Comparison of ENCODE assay signal across 23 mouse cellular contexts in genomic region chr16:4355260-4356043, GRCm38 (mm10).
DNase-seq lines count a peak whose midpoint lies in the region; ATAC-seq and TF ChIP-seq lines count a peak whose summit lies in the region.
"Had no signal": no experiment of that assay in that cellular context is flagged by ENCODE, and none has a peak within 500 bp of the region (broad histone marks: within the 10 kb centered on the region; RNA-seq: fewer than 3 reads in every experiment).

No protein-coding gene starts in this region.

- no peak for TF ChIP-seq POLR2A in cortical plate, adult 2 months (IDR thresholded peaks at IDR 0.05; ENCODE audit: extremely low read depth, insufficient read depth, low read length)

- H3K4me3 ChIP-seq in hindbrain, embryonic 13.5 days = no peak overlapping the region
- no peak overlapping the region for H3K4me3 ChIP-seq in hindbrain, embryonic 11.5 days (ENCODE audit: low read depth, low read length)
- no peak overlapping the region for H3K4me3 ChIP-seq in cortical plate, adult 2 months (ENCODE audit: insufficient read depth, low read length)
- H3K4me3 ChIP-seq: embryonic facial prominence, embryonic 15.5 days; erythroblast, embryonic 14.5 days; forebrain, embryonic 13.5 days; heart, embryonic 15.5 days; hindbrain, embryonic 15.5 days had no signal

- WGBS in hindbrain, embryonic 13.5 days = 62% methylated on average over 4 of the region's 4 CpGs
- 56% methylated on average over 4 of the region's 4 CpGs for WGBS in hindbrain, embryonic 11.5 days

- no peak overlapping the region for H3K4me2 ChIP-seq in hindbrain, embryonic 13.5 days
- no peak overlapping the region for H3K4me2 ChIP-seq in hindbrain, embryonic 11.5 days (replicated peaks; ENCODE audit: low read depth, low read length)
- H3K4me2 ChIP-seq: embryonic facial prominence, embryonic 15.5 days; forebrain, embryonic 13.5 days; heart, embryonic 11.5 days; heart, embryonic 15.5 days; hindbrain, embryonic 15.5 days had no signal

- no peak for DNase-seq in hindbrain, embryonic 11.5 days (ENCODE audit: low spot score)
- DNase-seq in Patski (ENCODE audit: low read depth, low spot score) (peak; percentile 13), ZHBTc4 (ENCODE audit: low read depth, low spot score) (peak; percentile 44)
- DNase-seq in urinary bladder, postnatal 14 days (ENCODE audit: low spot score) = no peak
- DNase-seq in layer of hippocampus, adult 9-10 months (ENCODE audit: low spot score) = no peak
- DNase-seq: adrenal gland, adult 8-10 months; adrenal gland, postnatal 36 days; cerebellum, adult 11-12 months; cerebellum, adult 9-10 months; cerebellum, postnatal 25 days; gastrocnemius, postnatal 36 days; heart, adult 18-20 months; heart, postnatal 14 days; kidney, adult 2 months had no signal

- in situ Hi-C loops in Patski (cut with MboI; ENCODE audit: low pct_unique_long_range_greater_than_20kb) = no loop called here

- CTCF ChIA-PET in Patski (lab: Charles Lee) = interaction anchor here (1.1 to 1.3 kb wide), 2 partner anchors 13 to 134 kb away, joined by 3 to 5 read pairs; no protein-coding TSS in a partner anchor

- H3K4me1 ChIP-seq in hindbrain, embryonic 13.5 days (replicated peaks) = no peaks in the 10 kb centered on the region
- H3K4me1 ChIP-seq in hindbrain, embryonic 11.5 days (replicated peaks; ENCODE audit: control insufficient read depth, insufficient read depth, low read length) = no peaks in the 10 kb centered on the region
- peaks cover 2% of the 10 kb centered on the region; the same call in 1 of the 2 replicates for H3K4me1 ChIP-seq in cortical plate, adult 2 months (ENCODE audit: control insufficient read depth, insufficient read depth, low read length)
- H3K4me1 ChIP-seq: embryonic facial prominence, embryonic 15.5 days; heart, embryonic 15.5 days; hindbrain, embryonic 15.5 days had no signal

- TF ChIP-seq CTCF in Patski (IDR thresholded peaks at IDR 0.05) = no peak
- no peak for TF ChIP-seq CTCF in cortical plate, adult 2 months (IDR thresholded peaks at IDR 0.05; ENCODE audit: extremely low read depth, insufficient read depth, low read length)

- ATAC-seq in hindbrain, embryonic 13.5 days (ENCODE audit: low FRiP score) = no peak
- ATAC-seq in hindbrain, embryonic 11.5 days (ENCODE audit: low FRiP score) = no peak
- peak; percentile 62 for ATAC-seq in Patski
- ATAC-seq: forebrain, embryonic 13.5 days; intestine, embryonic 16.5 days had no signal

- H3K9ac ChIP-seq in hindbrain, embryonic 13.5 days = 0 out of 2 replicates have a peak overlapping the region, but pooled peaks have one; percentile 29
- no peak overlapping the region for H3K9ac ChIP-seq in hindbrain, embryonic 11.5 days (ENCODE audit: low read depth, low read length)
- H3K9ac ChIP-seq: embryonic facial prominence, embryonic 15.5 days; forebrain, embryonic 13.5 days; heart, embryonic 15.5 days; hindbrain, embryonic 15.5 days had no signal

- no peaks in the 10 kb centered on the region for H3K36me3 ChIP-seq in hindbrain, embryonic 13.5 days
- H3K36me3 ChIP-seq in hindbrain, embryonic 11.5 days (ENCODE audit: control insufficient read depth, insufficient read depth, low read length) = no peaks in the 10 kb centered on the region
- H3K36me3 ChIP-seq: embryonic facial prominence, embryonic 15.5 days; heart, embryonic 15.5 days; hindbrain, embryonic 15.5 days had no signal

- POLR2A ChIA-PET in Patski (lab: Charles Lee) = interaction anchor here (0.6 to 1.2 kb wide), 2 partner anchors 56 to 64 kb away, joined by 3 read pairs; no protein-coding TSS in a partner anchor

- no peaks in the 10 kb centered on the region for H3K9me3 ChIP-seq in hindbrain, embryonic 13.5 days
- H3K9me3 ChIP-seq in hindbrain, embryonic 11.5 days (ENCODE audit: control insufficient read depth, low read length) = no peaks in the 10 kb centered on the region
- H3K9me3 ChIP-seq: embryonic facial prominence, embryonic 15.5 days; forebrain, embryonic 13.5 days; heart, embryonic 15.5 days; hindbrain, embryonic 15.5 days had no signal

- H3K27me3 ChIP-seq in hindbrain, embryonic 13.5 days = no peaks in the 10 kb centered on the region
- H3K27me3 ChIP-seq in hindbrain, embryonic 11.5 days (ENCODE audit: control insufficient read depth, insufficient read depth, low read length) = no peaks in the 10 kb centered on the region
- H3K27me3 ChIP-seq in Patski = no peaks in the 10 kb centered on the region
- H3K27me3 ChIP-seq: embryonic facial prominence, embryonic 15.5 days; forebrain, embryonic 13.5 days; heart, embryonic 15.5 days; hindbrain, embryonic 15.5 days had no signal

- no peak overlapping the region for H3K27ac ChIP-seq in hindbrain, embryonic 13.5 days
- no peak overlapping the region for H3K27ac ChIP-seq in hindbrain, embryonic 11.5 days (ENCODE audit: low read depth, low read length)
- peak overlapping the region; percentile 43; the same call in 1 of the 2 replicates for H3K27ac ChIP-seq in cortical plate, adult 2 months (ENCODE audit: insufficient read depth, low read length)
- H3K27ac ChIP-seq: embryonic facial prominence, embryonic 15.5 days; forebrain, embryonic 13.5 days; heart, embryonic 15.5 days; hindbrain, embryonic 15.5 days had no signal

Comparison
In these comparisons a context has a peak if more than half of its experiments do, and no peak if none do; other contexts are left out.
1. DNase-seq: peak in Patski (single experiment) and ZHBTc4 (single experiment); none in hindbrain, embryonic 11.5 days (single experiment), urinary bladder, postnatal 14 days (single experiment) and layer of hippocampus, adult 9-10 months (single experiment).